Mouse (Mus musculus): ENCODE data around the gene Pitpnm1. TPM values are rescaled to one million over a fixed set of nuclear protein-coding genes. Genes with fewer than 3 reads are reported as not detected.
"Not testable (repeated sequence)": the region's sequence is repeated elsewhere in the genome, so short reads cannot be mapped to it uniquely, and the experiment has no call there.

Pitpnm1 gene
- polyA plus RNA-seq, 1 experiment, result 358 TPM

- H3K4me3 ChIP-seq (ENCODE audit: extremely low read depth, insufficient read depth, insufficient read length), result peak overlapping the region; percentile 81
- WGBS, result 65% methylated on average over 7 of the region's 7 CpGs
- no peaks in the 10 kb centered on the region for H3K27me3 ChIP-seq (ENCODE audit: control insufficient read depth, insufficient read depth, low read length)
- H3K4me1 ChIP-seq (ENCODE audit: control insufficient read depth, insufficient read depth, insufficient read length), result peaks cover 21% of the 10 kb centered on the region
- TF ChIP-seq POLR2A (IDR thresholded peaks at IDR 0.05; ENCODE audit: low read depth, low read length), result no peak
- TF ChIP-seq CTCF (IDR thresholded peaks at IDR 0.05; ENCODE audit: extremely low read depth, insufficient read depth, insufficient read length, insufficient replicate concordance), result no peak
- H3K36me3 ChIP-seq (ENCODE audit: control insufficient read depth, insufficient read depth, low read length), result peaks cover 23% of the 10 kb centered on the region
- DNase-seq (ENCODE audit: low read depth in 1 of 2, low spot score in 2 of 2), result peak in 1 of 2 experiments; percentile 15
- H3K27ac ChIP-seq (ENCODE audit: insufficient read depth, low read length), result peak overlapping the region; percentile 85
These were observed 27.1 kb downstream of the Pitpnm1 start for GRCm38 (mm10) chr19:4126759-4127495.

GRCm38 (mm10) chr19:4129462-4129861 lies 29.7 kb downstream of the Pitpnm1 start:
- Histone ChIP-seq H3K4me3 (ENCODE audit: extremely low read depth, insufficient read depth, insufficient read length) (no peak overlapping the region), H3K4me1 (ENCODE audit: control insufficient read depth, insufficient read depth, insufficient read length) (peaks cover 14% of the 10 kb centered on the region; the same call in 1 of the 2 replicates), H3K36me3 (ENCODE audit: control insufficient read depth, insufficient read depth, low read length) (peaks cover 33% of the 10 kb centered on the region), H3K27me3 (ENCODE audit: control insufficient read depth, insufficient read depth, low read length) (no peaks in the 10 kb centered on the region), H3K27ac (ENCODE audit: insufficient read depth, low read length) (no peak overlapping the region)
- TF ChIP-seq POLR2A (IDR thresholded peaks at IDR 0.05; ENCODE audit: low read depth, low read length) (no peak), CTCF (IDR thresholded peaks at IDR 0.05; ENCODE audit: extremely low read depth, insufficient read depth, insufficient read length, insufficient replicate concordance) (no peak)
- 98% methylated on average over 7 of the region's 7 CpGs for WGBS
- no peak for DNase-seq (ENCODE audit: low read depth in 1 of 2, low spot score in 2 of 2)

GRCm38 (mm10) chr19:4130106-4130505 lies 30.3 kb downstream of the Pitpnm1 start:
- 85% methylated on average over 4 of the region's 4 CpGs for WGBS
- Histone ChIP-seq H3K4me1 (ENCODE audit: control insufficient read depth, insufficient read depth, insufficient read length) (peaks cover 20% of the 10 kb centered on the region; the same call in 1 of the 2 replicates), H3K27me3 (ENCODE audit: control insufficient read depth, insufficient read depth, low read length) (no peaks in the 10 kb centered on the region), H3K36me3 (ENCODE audit: control insufficient read depth, insufficient read depth, low read length) (peaks cover 33% of the 10 kb centered on the region), H3K4me3 (ENCODE audit: extremely low read depth, insufficient read depth, insufficient read length) (no peak overlapping the region), H3K27ac (ENCODE audit: insufficient read depth, low read length) (no peak overlapping the region)
- TF ChIP-seq POLR2A (IDR thresholded peaks at IDR 0.05; ENCODE audit: low read depth, low read length) (no peak), CTCF (IDR thresholded peaks at IDR 0.05; ENCODE audit: extremely low read depth, insufficient read depth, insufficient read length, insufficient replicate concordance) (no peak)
- DNase-seq (ENCODE audit: low read depth in 1 of 2, low spot score in 2 of 2), result no peak

- WGBS, result 93% methylated on average over 5 of the region's 5 CpGs
These were observed 31.3 kb downstream of the Pitpnm1 start for GRCm38 (mm10) chr19:4131075-4131474.

GRCm38 (mm10) chr19:4131768-4132167 lies 32.0 kb downstream of the Pitpnm1 start:
- DNase-seq (ENCODE audit: low read depth in 1 of 2, low spot score in 2 of 2), result peak in 1 of 2 experiments; percentile 29
- 93% methylated on average over 2 of the region's 2 CpGs for WGBS
- TF ChIP-seq CTCF (IDR thresholded peaks at IDR 0.05; ENCODE audit: extremely low read depth, insufficient read depth, insufficient read length, insufficient replicate concordance) (peak; percentile 25; the same call in 1 of the 2 replicates), POLR2A (IDR thresholded peaks at IDR 0.05; ENCODE audit: low read depth, low read length) (no peak)
- Histone ChIP-seq H3K4me1 (ENCODE audit: control insufficient read depth, insufficient read depth, insufficient read length) (peaks cover 16% of the 10 kb centered on the region; the same call in 1 of the 2 replicates), H3K27ac (ENCODE audit: insufficient read depth, low read length) (no peak overlapping the region), H3K27me3 (ENCODE audit: control insufficient read depth, insufficient read depth, low read length) (no peaks in the 10 kb centered on the region), H3K4me3 (ENCODE audit: extremely low read depth, insufficient read depth, insufficient read length) (no peak overlapping the region), H3K36me3 (ENCODE audit: control insufficient read depth, insufficient read depth, low read length) (peaks cover 33% of the 10 kb centered on the region)

More at GRCm38 (mm10) chr19:4131075-4131474, 31.3 kb downstream of the Pitpnm1 start:
- TF ChIP-seq CTCF (IDR thresholded peaks at IDR 0.05; ENCODE audit: extremely low read depth, insufficient read depth, insufficient read length, insufficient replicate concordance) (no peak), POLR2A (IDR thresholded peaks at IDR 0.05; ENCODE audit: low read depth, low read length) (no peak)
- Histone ChIP-seq H3K27ac (ENCODE audit: insufficient read depth, low read length) (no peak overlapping the region; the same call in 1 of the 2 replicates), H3K36me3 (ENCODE audit: control insufficient read depth, insufficient read depth, low read length) (peaks cover 33% of the 10 kb centered on the region), H3K4me3 (ENCODE audit: extremely low read depth, insufficient read depth, insufficient read length) (0 out of 2 replicates have a peak overlapping the region, but pooled peaks have one; percentile 15), H3K4me1 (ENCODE audit: control insufficient read depth, insufficient read depth, insufficient read length) (peaks cover 19% of the 10 kb centered on the region; the same call in 1 of the 2 replicates), H3K27me3 (ENCODE audit: control insufficient read depth, insufficient read depth, low read length) (no peaks in the 10 kb centered on the region)
- DNase-seq (ENCODE audit: low read depth in 1 of 2, low spot score in 2 of 2), result peak in 1 of 2 experiments; percentile 2

- TF ChIP-seq CTCF (IDR thresholded peaks at IDR 0.05; ENCODE audit: extremely low read depth, insufficient read depth, insufficient read length, insufficient replicate concordance) (no peak), POLR2A (IDR thresholded peaks at IDR 0.05; ENCODE audit: low read depth, low read length) (no peak)
- 94% methylated on average over 4 of the region's 4 CpGs for WGBS
- Histone ChIP-seq H3K4me3 (ENCODE audit: extremely low read depth, insufficient read depth, insufficient read length) (no peak overlapping the region), H3K4me1 (ENCODE audit: control insufficient read depth, insufficient read depth, insufficient read length) (peaks cover 26% of the 10 kb centered on the region), H3K27me3 (ENCODE audit: control insufficient read depth, insufficient read depth, low read length) (no peaks in the 10 kb centered on the region), H3K27ac (ENCODE audit: insufficient read depth, low read length) (peak overlapping the region; percentile 95; the same call in 1 of the 2 replicates), H3K36me3 (ENCODE audit: control insufficient read depth, insufficient read depth, low read length) (peaks cover 23% of the 10 kb centered on the region)
- DNase-seq (ENCODE audit: low read depth in 1 of 2, low spot score in 2 of 2), result no peak
These were observed 34.6 kb downstream of the Pitpnm1 start for GRCm38 (mm10) chr19:4134354-4134753.

- peaks cover 26% of the 10 kb centered on the region for H3K4me1 ChIP-seq (ENCODE audit: control insufficient read depth, insufficient read depth, insufficient read length)
- H3K36me3 ChIP-seq (ENCODE audit: control insufficient read depth, insufficient read depth, low read length), result peaks cover 21% of the 10 kb centered on the region
- WGBS, result 79% methylated on average over 6 of the region's 6 CpGs
- H3K27ac ChIP-seq (ENCODE audit: insufficient read depth, low read length), result peak overlapping the region; percentile 95
- not testable (repeated sequence) for DNase-seq (ENCODE audit: low read depth in 1 of 2, low spot score in 2 of 2); H3K27me3 ChIP-seq (ENCODE audit: control insufficient read depth, insufficient read depth, low read length); H3K4me3 ChIP-seq (ENCODE audit: extremely low read depth, insufficient read depth, insufficient read length)
These were observed 35.6 kb downstream of the Pitpnm1 start for GRCm38 (mm10) chr19:4135229-4135962.
